Mouse (Mus musculus): Measurements from ENCODE around the gene Gtf2i. TPM values are rescaled to one million over a fixed set of nuclear protein-coding genes. Genes with fewer than 3 reads are reported as not detected.
A peak's percentile ranks its signal among the peaks of the same experiment; 100 is the strongest.
"Not testable (repeated sequence)": the region's sequence is repeated elsewhere in the genome, so short reads cannot be mapped to it uniquely, and the experiment has no call there.

Gene Gtf2i
- total and polyA plus RNA-seq, 3 experiments: 55.7 to 220 (median 176) TPM

GRCm38 (mm10) chr5:134347066-134347465 is 32.5 kb upstream of the Gtf2i start:
- Histone ChIP-seq H3K9me3 (replicated peaks) (no peaks in the 10 kb centered on the region), H3K4me1 (ENCODE audit: insufficient read depth, low read depth, low read length) (peaks cover 26% of the 10 kb centered on the region), H3K36me3 (replicated peaks) (no peaks in the 10 kb centered on the region), H3K27me3 (ENCODE audit: insufficient read depth, low read length) (peaks cover 10% of the 10 kb centered on the region), H3K4me3 (ENCODE audit: low read depth, low read length) (no peak overlapping the region)
- no peak for ATAC-seq (ENCODE audit: extremely low read depth, insufficient number of reproducible peaks, low FRiP score, poor library complexity, severe bottlenecking)
- no peak for DNase-seq (ENCODE audit: low spot score)
- TF ChIP-seq GATA2 (IDR thresholded peaks at IDR 0.05; ENCODE audit: borderline replicate concordance, low read depth, low read length) (no peak), TAL1 (conservative IDR thresholded peaks at IDR 0.05; ENCODE audit: low read depth, low read length) (no peak), GATA1 (IDR thresholded peaks at IDR 0.05; ENCODE audit: borderline replicate concordance, low read length) (no peak), POLR2AphosphoS5 (IDR thresholded peaks at IDR 0.05; ENCODE audit: insufficient replicate concordance, low read depth, low read length) (no peak), CTCF (IDR thresholded peaks at IDR 0.05; ENCODE audit: low read depth, low read length) (peak; percentile 37; the same call in 1 of the 2 replicates)

DNA sequence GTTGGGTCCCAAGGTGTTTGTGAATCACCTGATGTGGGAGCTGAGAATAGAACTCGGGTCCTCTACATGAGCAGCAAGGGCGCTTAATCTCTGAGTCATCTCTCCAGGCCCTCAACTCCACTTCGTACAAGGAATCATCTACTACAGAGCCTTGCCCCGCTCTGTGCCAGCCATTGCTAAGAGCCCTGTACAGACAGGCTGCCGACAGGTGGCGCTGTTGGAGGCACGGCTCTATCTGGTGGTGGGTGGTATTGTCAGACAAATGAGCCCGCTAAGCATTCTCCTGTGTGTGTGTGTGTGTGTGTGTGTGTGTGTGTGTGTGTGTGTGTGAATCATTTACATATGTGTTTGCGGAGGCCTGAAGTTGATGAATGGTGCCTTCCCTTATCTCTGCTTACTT is 30.9 kb upstream of the Gtf2i start:
- no peaks in the 10 kb centered on the region for H3K36me3 ChIP-seq (replicated peaks)
- DNase-seq (ENCODE audit: low spot score) (no peak), ATAC-seq (ENCODE audit: extremely low read depth, insufficient number of reproducible peaks, low FRiP score, poor library complexity, severe bottlenecking) (no peak)
- peaks cover 10% of the 10 kb centered on the region for H3K27me3 ChIP-seq (ENCODE audit: insufficient read depth, low read length)
- TF ChIP-seq GATA2 (IDR thresholded peaks at IDR 0.05; ENCODE audit: borderline replicate concordance, low read depth, low read length) (no peak), CTCF (IDR thresholded peaks at IDR 0.05; ENCODE audit: low read depth, low read length) (peak; percentile 18; the same call in 1 of the 2 replicates)
- peaks cover 18% of the 10 kb centered on the region for H3K4me1 ChIP-seq (ENCODE audit: insufficient read depth, low read depth, low read length)
- no peak overlapping the region for H3K4me3 ChIP-seq (ENCODE audit: low read depth, low read length)
- H3K9me3 ChIP-seq (replicated peaks): no peaks in the 10 kb centered on the region

DNA sequence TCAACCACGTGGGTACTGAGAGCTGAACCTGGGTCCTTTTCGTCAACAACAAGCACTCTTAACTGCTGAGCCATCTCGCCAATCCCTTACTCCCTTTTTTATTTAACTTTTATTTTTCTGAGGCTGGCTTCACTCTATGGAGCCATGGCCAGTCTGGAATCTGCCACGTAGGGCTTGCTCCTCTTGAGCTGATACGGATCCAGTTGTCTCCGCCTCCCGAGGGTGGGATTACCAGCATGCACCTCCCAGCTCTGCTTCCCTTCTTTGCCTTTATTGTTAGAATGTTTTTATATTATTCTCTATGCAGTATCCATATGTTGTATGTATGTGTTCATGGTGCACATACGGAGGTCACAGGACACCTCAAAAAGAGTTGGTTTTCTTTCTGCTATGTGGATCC is 29.5 kb upstream of the Gtf2i start:
- Histone ChIP-seq H3K4me1 (ENCODE audit: insufficient read depth, low read depth, low read length) (peaks cover 10% of the 10 kb centered on the region; the same call in 1 of the 2 replicates), H3K36me3 (replicated peaks) (no peaks in the 10 kb centered on the region), H3K4me3 (ENCODE audit: low read depth, low read length) (no peak overlapping the region), H3K27me3 (ENCODE audit: insufficient read depth, low read length) (peaks cover 6% of the 10 kb centered on the region), H3K9me3 (replicated peaks) (no peaks in the 10 kb centered on the region)
- no peak for DNase-seq (ENCODE audit: low spot score)
- no peak for ATAC-seq (ENCODE audit: extremely low read depth, insufficient number of reproducible peaks, low FRiP score, poor library complexity, severe bottlenecking)
- TF ChIP-seq GATA2 (IDR thresholded peaks at IDR 0.05; ENCODE audit: borderline replicate concordance, low read depth, low read length): no peak

GRCm38 (mm10) chr5:134343530-134343929 is 29.0 kb upstream of the Gtf2i start:
- ATAC-seq (ENCODE audit: extremely low read depth, insufficient number of reproducible peaks, low FRiP score, poor library complexity, severe bottlenecking); DNase-seq (ENCODE audit: low spot score); H3K27me3 ChIP-seq (ENCODE audit: insufficient read depth, low read length); H3K4me3 ChIP-seq (ENCODE audit: low read depth, low read length); H3K9me3 ChIP-seq (replicated peaks); H3K36me3 ChIP-seq (replicated peaks): not testable (repeated sequence)
- H3K4me1 ChIP-seq (ENCODE audit: insufficient read depth, low read depth, low read length): peaks cover 10% of the 10 kb centered on the region; the same call in 1 of the 2 replicates

DNA sequence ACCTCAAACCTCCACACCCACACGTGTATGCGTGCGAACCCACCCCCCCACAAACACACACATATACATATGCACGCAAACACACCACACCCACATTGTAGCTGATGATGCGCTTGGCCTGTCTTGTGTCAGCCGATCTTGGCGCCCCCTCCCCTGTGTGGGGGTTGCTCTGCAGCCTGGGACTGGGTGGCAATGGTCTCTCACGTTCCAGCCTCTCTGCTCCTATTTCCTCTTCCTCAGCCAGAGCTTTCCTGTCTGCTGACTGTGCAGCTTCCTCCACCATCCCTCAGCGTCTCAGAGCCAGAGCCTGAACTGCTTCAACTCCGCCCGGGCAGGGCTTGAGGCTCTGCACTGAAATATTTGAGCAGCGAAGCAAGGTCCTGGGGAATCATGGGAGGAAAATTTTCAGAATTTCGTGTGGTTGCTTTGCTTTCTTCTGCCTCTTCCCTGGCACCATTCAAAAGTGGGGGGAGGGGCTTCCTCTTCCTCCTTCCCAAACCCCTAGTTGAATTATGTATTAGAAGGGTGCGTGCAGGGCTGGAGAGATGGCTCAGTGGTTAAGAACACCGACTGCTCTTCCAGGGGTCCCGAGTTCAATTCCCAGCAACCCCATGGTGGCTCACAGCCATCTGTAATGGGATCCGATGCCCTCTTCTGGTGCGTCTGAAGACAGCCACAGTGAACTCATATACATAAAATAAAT is 28.1 kb upstream of the Gtf2i start:
- Histone ChIP-seq H3K36me3 (replicated peaks) (no peaks in the 10 kb centered on the region), H3K4me3 (ENCODE audit: low read depth, low read length) (no peak overlapping the region), H3K27me3 (ENCODE audit: insufficient read depth, low read length) (peaks cover 7% of the 10 kb centered on the region; the same call in 1 of the 2 replicates), H3K9me3 (replicated peaks) (no peaks in the 10 kb centered on the region), H3K4me1 (ENCODE audit: insufficient read depth, low read depth, low read length) (peaks cover 10% of the 10 kb centered on the region; the same call in 1 of the 2 replicates)
- TF ChIP-seq CTCF (IDR thresholded peaks at IDR 0.05; ENCODE audit: low read depth, low read length) (no peak), GATA2 (IDR thresholded peaks at IDR 0.05; ENCODE audit: borderline replicate concordance, low read depth, low read length) (no peak), GATA1 (IDR thresholded peaks at IDR 0.05; ENCODE audit: borderline replicate concordance, low read length) (no peak), POLR2AphosphoS5 (IDR thresholded peaks at IDR 0.05; ENCODE audit: insufficient replicate concordance, low read depth, low read length) (no peak), TAL1 (conservative IDR thresholded peaks at IDR 0.05; ENCODE audit: low read depth, low read length) (no peak)
- no peak for ATAC-seq (ENCODE audit: extremely low read depth, insufficient number of reproducible peaks, low FRiP score, poor library complexity, severe bottlenecking)
- no peak for DNase-seq (ENCODE audit: low spot score)

GRCm38 (mm10) chr5:134341721-134342120 is 27.2 kb upstream of the Gtf2i start:
- Histone ChIP-seq H3K9me3 (replicated peaks) (no peaks in the 10 kb centered on the region), H3K27me3 (ENCODE audit: insufficient read depth, low read length) (peaks cover 7% of the 10 kb centered on the region; the same call in 1 of the 2 replicates), H3K4me1 (ENCODE audit: insufficient read depth, low read depth, low read length) (peaks cover 10% of the 10 kb centered on the region; the same call in 1 of the 2 replicates), H3K4me3 (ENCODE audit: low read depth, low read length) (no peak overlapping the region), H3K36me3 (replicated peaks) (no peaks in the 10 kb centered on the region)
- DNase-seq (ENCODE audit: low spot score) (no peak), ATAC-seq (ENCODE audit: extremely low read depth, insufficient number of reproducible peaks, low FRiP score, poor library complexity, severe bottlenecking) (no peak)
- TF ChIP-seq GATA2 (IDR thresholded peaks at IDR 0.05; ENCODE audit: borderline replicate concordance, low read depth, low read length) (no peak), CTCF (IDR thresholded peaks at IDR 0.05; ENCODE audit: low read depth, low read length) (no peak), GATA1 (IDR thresholded peaks at IDR 0.05; ENCODE audit: borderline replicate concordance, low read length) (no peak), POLR2AphosphoS5 (IDR thresholded peaks at IDR 0.05; ENCODE audit: insufficient replicate concordance, low read depth, low read length) (no peak), TAL1 (conservative IDR thresholded peaks at IDR 0.05; ENCODE audit: low read depth, low read length) (no peak)

- DNase-seq (ENCODE audit: low spot score) (no peak), ATAC-seq (ENCODE audit: extremely low read depth, insufficient number of reproducible peaks, low FRiP score, poor library complexity, severe bottlenecking) (0 out of 2 replicates have a peak, but pooled peaks have one; percentile 40)
- Histone ChIP-seq H3K4me1 (ENCODE audit: insufficient read depth, low read depth, low read length) (peaks cover 10% of the 10 kb centered on the region; the same call in 1 of the 2 replicates), H3K36me3 (replicated peaks) (no peaks in the 10 kb centered on the region), H3K27me3 (ENCODE audit: insufficient read depth, low read length) (peaks cover 7% of the 10 kb centered on the region; the same call in 1 of the 2 replicates), H3K9me3 (replicated peaks) (no peaks in the 10 kb centered on the region), H3K4me3 (ENCODE audit: low read depth, low read length) (no peak overlapping the region)
- TF ChIP-seq CTCF (IDR thresholded peaks at IDR 0.05; ENCODE audit: low read depth, low read length) (no peak), GATA1 (IDR thresholded peaks at IDR 0.05; ENCODE audit: borderline replicate concordance, low read length) (no peak), GATA2 (IDR thresholded peaks at IDR 0.05; ENCODE audit: borderline replicate concordance, low read depth, low read length) (no peak), POLR2AphosphoS5 (IDR thresholded peaks at IDR 0.05; ENCODE audit: insufficient replicate concordance, low read depth, low read length) (no peak), TAL1 (conservative IDR thresholded peaks at IDR 0.05; ENCODE audit: low read depth, low read length) (no peak)
Observed at GRCm38 (mm10) chr5:134341321-134341720, 26.8 kb upstream of the Gtf2i start.
